Mouse (Mus musculus): ENCODE measurements around the gene Frmd4a.

Frmd4a gene

GRCm38 (mm10) chr2:4630197-4630835 is 612.8 kb downstream of the Frmd4a start:
- DNase-seq: no peak

GRCm38 (mm10) chr2:4635804-4636203 is 618.3 kb downstream of the Frmd4a start:
- no peak for DNase-seq

- peak; percentile 18 for DNase-seq
Observed at GRCm38 (mm10) chr2:4636656-4637055, 619.1 kb downstream of the Frmd4a start.

GRCm38 (mm10) chr2:4638189-4638588 is 620.7 kb downstream of the Frmd4a start:
- DNase-seq: no peak

- DNase-seq: no peak
Observed at GRCm38 (mm10) chr2:4645066-4645465, 627.5 kb downstream of the Frmd4a start.

- peak; percentile 48 for DNase-seq
Observed at GRCm38 (mm10) chr2:4648094-4648493, 630.6 kb downstream of the Frmd4a start.

- DNase-seq: no peak
Observed at GRCm38 (mm10) chr2:4649646-4650045, 632.1 kb downstream of the Frmd4a start.

GRCm38 (mm10) chr2:4651500-4652285 is 634.2 kb downstream of the Frmd4a start, which contains the start of gene Prpf18:
Gene Prpf18 (minus strand): TSS chr2:4652113.
- peak; percentile 92 for DNase-seq

- no peak for DNase-seq
Observed at GRCm38 (mm10) chr2:4660677-4661076, 643.2 kb downstream of the Frmd4a start.

All from lung, postnatal 36 days (tissue).